Mouse (Mus musculus): ENCODE results near the gene Znhit6. TPM values are rescaled to one million over a fixed set of nuclear protein-coding genes. Genes with fewer than 3 reads are reported as not detected.

Gene Znhit6
- polyA plus RNA-seq, 1 experiment = 20.6 TPM

DNA sequence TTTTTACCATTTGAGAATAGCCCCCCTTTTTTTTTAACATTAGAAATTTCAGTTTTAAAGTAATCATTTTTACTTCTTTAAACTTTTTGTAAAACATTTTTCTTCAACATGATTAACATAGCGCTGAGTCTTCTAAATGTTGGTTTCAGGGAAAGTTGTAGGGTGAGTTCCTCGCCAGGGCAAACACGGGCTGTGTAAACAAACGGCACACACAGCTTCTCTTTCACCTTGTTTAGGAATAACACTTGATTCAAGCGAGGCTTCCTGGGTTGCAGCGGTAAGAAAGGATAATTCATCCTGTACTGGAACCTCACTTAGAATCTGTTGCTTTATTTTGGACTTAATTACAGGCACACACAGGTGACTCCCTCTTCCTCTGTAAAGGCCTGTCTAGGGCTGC, 25.3 kb downstream of the Znhit6 start:
- Histone ChIP-seq H3K4me3 (no peak overlapping the region), H3K36me3 (ENCODE audit: control insufficient read depth, insufficient read depth) (peaks cover 51% of the 10 kb centered on the region), H3K4me2 (ENCODE audit: low read depth) (no peak overlapping the region), H3K79me2 (ENCODE audit: control insufficient read depth, insufficient read depth) (no peaks in the 10 kb centered on the region), H3K27me3 (ENCODE audit: control insufficient read depth, insufficient read depth, insufficient read length) (no peaks in the 10 kb centered on the region), H3ac (ENCODE audit: control insufficient read depth, insufficient read length) (no peak overlapping the region)
- TF ChIP-seq POLR2A (IDR thresholded peaks at IDR 0.05; ENCODE audit: insufficient read length, low read depth) (no peak), SRF (IDR thresholded peaks at IDR 0.05; ENCODE audit: control insufficient read depth, insufficient read length, low read depth) (no peak), E2F4 (IDR thresholded peaks at IDR 0.05; ENCODE audit: insufficient read depth) (no peak), MYOD1 (IDR thresholded peaks at IDR 0.05; ENCODE audit: control insufficient read depth in 1 of 3, insufficient read length in 2 of 3, low read depth in 2 of 3) (no peak), TCF3 (IDR thresholded peaks at IDR 0.05; ENCODE audit: insufficient read length, low read depth) (no peak), TCF12 (IDR thresholded peaks at IDR 0.05; ENCODE audit: insufficient read depth, poor library complexity, severe bottlenecking) (no peak), MAX (IDR thresholded peaks at IDR 0.05; ENCODE audit: low read depth) (no peak)

DNA sequence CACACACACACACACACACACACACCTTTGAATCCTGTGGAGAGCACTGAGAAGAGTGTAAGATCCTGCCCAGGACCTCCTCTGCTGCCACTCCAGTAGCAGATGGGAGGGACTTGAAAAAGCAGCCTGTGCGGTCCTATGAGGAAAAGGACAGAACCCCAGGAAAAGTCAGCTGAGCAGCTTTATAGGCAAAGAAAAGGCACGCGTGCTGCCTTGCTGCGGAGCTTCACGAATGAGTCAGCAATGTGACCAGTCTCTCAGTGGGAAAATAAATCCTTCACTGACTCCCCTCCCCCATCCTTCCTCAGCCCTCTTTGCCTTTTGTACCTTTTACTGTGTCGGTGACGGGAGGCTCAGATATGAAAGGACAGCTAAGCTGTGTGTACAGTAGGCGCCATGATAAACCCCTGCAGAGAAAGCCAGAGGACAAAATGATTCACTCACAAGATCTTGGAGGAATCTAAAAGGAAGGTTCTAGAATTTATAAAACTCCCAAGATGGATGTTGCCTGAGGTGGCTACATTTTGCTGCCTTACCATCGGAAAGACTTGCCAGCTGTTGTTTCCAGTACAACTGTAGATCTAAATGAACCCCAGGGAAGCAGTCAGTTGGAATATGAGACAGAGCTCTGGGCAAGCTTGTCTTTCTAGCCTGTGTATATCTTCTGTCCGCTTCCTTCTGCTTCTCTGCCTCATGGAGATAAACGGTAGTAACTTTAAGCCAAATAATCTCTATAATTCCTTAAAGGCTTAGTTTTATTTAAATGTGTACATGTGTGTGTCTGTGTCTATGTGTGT, 26.6 kb downstream of the Znhit6 start:
- no peak overlapping the region for H3ac ChIP-seq (ENCODE audit: control insufficient read depth, insufficient read length)
- H3K4me2 ChIP-seq (ENCODE audit: low read depth) = no peak overlapping the region
- no peaks in the 10 kb centered on the region for H3K79me2 ChIP-seq (ENCODE audit: control insufficient read depth, insufficient read depth)
- no peak overlapping the region for H3K4me3 ChIP-seq
- TF ChIP-seq POLR2AphosphoS2 (IDR thresholded peaks at IDR 0.05; ENCODE audit: insufficient read length, low read depth) (no peak), TCF3 (IDR thresholded peaks at IDR 0.05; ENCODE audit: insufficient read length, low read depth) (no peak), MYOG (IDR thresholded peaks at IDR 0.05; ENCODE audit: control insufficient read depth in 1 of 3, insufficient read depth in 1 of 3, insufficient read length in 2 of 3, low read depth in 2 of 3) (no peak), REST (IDR thresholded peaks at IDR 0.05; ENCODE audit: insufficient read depth, insufficient read length) (no peak), USF1 (IDR thresholded peaks at IDR 0.05; ENCODE audit: low read depth) (no peak), CEBPB (IDR thresholded peaks at IDR 0.05; ENCODE audit: insufficient read depth, poor library complexity, severe bottlenecking) (no peak), TCF12 (IDR thresholded peaks at IDR 0.05; ENCODE audit: insufficient read depth, poor library complexity, severe bottlenecking) (no peak), MAX (IDR thresholded peaks at IDR 0.05; ENCODE audit: low read depth) (no peak), POLR2A (IDR thresholded peaks at IDR 0.05; ENCODE audit: insufficient read length, low read depth) (no peak), MYOD1 (IDR thresholded peaks at IDR 0.05; ENCODE audit: control insufficient read depth in 1 of 3, insufficient read length in 2 of 3, low read depth in 2 of 3) (no peak), SRF (IDR thresholded peaks at IDR 0.05; ENCODE audit: control insufficient read depth, insufficient read length, low read depth) (no peak), E2F4 (IDR thresholded peaks at IDR 0.05; ENCODE audit: insufficient read depth) (no peak)
- H3K27me3 ChIP-seq (ENCODE audit: control insufficient read depth, insufficient read depth, insufficient read length) = no peaks in the 10 kb centered on the region
- H3K36me3 ChIP-seq (ENCODE audit: control insufficient read depth, insufficient read depth) = peaks cover 62% of the 10 kb centered on the region

DNA sequence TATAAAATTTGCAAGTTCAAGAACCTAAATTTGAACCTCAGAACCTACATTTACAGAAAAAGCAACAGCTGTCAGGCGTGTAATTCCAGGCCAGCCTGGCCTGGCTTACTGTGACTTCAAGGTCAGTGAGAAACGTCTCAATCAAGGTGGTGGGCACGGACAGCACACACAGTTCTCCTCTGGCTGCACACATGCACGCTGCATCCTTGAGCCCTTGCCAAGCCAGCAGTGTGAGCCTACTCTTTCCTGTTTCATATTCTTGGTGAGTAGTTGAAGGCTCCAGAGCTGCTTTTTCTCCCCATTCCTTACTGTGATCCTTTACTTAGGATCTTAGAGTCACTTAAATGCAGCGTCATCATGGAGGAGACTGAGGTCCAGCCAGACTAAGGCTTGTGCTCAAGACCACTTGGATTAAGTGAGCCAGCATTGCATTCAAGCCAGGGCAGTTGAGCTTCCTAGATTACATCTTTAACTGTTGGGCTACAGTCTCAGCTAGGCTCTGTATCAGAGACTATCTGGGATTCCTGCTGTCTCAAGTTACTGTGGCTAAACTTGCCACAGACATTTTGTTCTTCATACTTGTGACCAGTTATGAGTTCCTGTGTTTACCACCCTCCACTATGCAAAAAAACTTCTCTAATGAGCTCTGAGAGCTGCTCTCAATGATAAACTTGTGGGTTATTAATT, 29.6 kb downstream of the Znhit6 start:
- TF ChIP-seq MAX (IDR thresholded peaks at IDR 0.05; ENCODE audit: low read depth) = no peak
- TF ChIP-seq MYOG (IDR thresholded peaks at IDR 0.05; ENCODE audit: control insufficient read depth in 1 of 3, insufficient read depth in 1 of 3, insufficient read length in 2 of 3, low read depth in 2 of 3) = no peak
- no peak for TF ChIP-seq CEBPB (IDR thresholded peaks at IDR 0.05; ENCODE audit: insufficient read depth, poor library complexity, severe bottlenecking)
- no peak for TF ChIP-seq POLR2AphosphoS2 (IDR thresholded peaks at IDR 0.05; ENCODE audit: insufficient read length, low read depth)
- no peak for TF ChIP-seq TCF3 (IDR thresholded peaks at IDR 0.05; ENCODE audit: insufficient read length, low read depth)
- no peak for TF ChIP-seq USF1 (IDR thresholded peaks at IDR 0.05; ENCODE audit: low read depth)
- TF ChIP-seq REST (IDR thresholded peaks at IDR 0.05; ENCODE audit: insufficient read depth, insufficient read length) = no peak
- TF ChIP-seq TCF12 (IDR thresholded peaks at IDR 0.05; ENCODE audit: insufficient read depth, poor library complexity, severe bottlenecking) = no peak
- TF ChIP-seq SRF (IDR thresholded peaks at IDR 0.05; ENCODE audit: control insufficient read depth, insufficient read length, low read depth) = no peak
- no peak for TF ChIP-seq E2F4 (IDR thresholded peaks at IDR 0.05; ENCODE audit: insufficient read depth)
- no peak for TF ChIP-seq POLR2A (IDR thresholded peaks at IDR 0.05; ENCODE audit: insufficient read length, low read depth)
- Histone ChIP-seq H3K27me3 (ENCODE audit: control insufficient read depth, insufficient read depth, insufficient read length) (no peaks in the 10 kb centered on the region), H3ac (ENCODE audit: control insufficient read depth, insufficient read length) (no peak overlapping the region), H3K79me2 (ENCODE audit: control insufficient read depth, insufficient read depth) (no peaks in the 10 kb centered on the region), H3K36me3 (ENCODE audit: control insufficient read depth, insufficient read depth) (peaks cover 45% of the 10 kb centered on the region), H3K4me3 (no peak overlapping the region), H3K4me2 (ENCODE audit: low read depth) (no peak overlapping the region)

DNA sequence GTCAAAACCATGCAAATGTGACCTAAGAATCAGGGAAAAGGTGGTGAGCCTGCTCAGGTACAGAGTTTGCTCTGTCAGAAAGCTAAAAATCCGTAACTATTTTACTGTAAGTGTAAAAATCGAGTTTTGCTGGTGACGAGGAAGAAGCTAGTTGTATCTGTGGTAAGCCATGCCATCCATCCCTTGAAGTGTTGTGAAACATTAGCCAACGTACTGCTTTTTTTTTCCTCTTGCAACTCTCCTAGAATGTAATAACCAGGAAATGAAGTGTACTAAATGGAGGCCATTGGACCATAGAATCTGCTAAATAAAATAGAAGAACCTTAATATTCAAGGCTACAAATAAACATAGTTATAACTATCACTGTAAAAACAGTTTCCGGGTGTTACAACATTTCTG, 32.3 kb downstream of the Znhit6 start:
- TF ChIP-seq E2F4 (IDR thresholded peaks at IDR 0.05; ENCODE audit: insufficient read depth) (no peak), POLR2AphosphoS2 (IDR thresholded peaks at IDR 0.05; ENCODE audit: insufficient read length, low read depth) (no peak), POLR2A (IDR thresholded peaks at IDR 0.05; ENCODE audit: insufficient read length, low read depth) (no peak), CEBPB (IDR thresholded peaks at IDR 0.05; ENCODE audit: insufficient read depth, poor library complexity, severe bottlenecking) (no peak), SRF (IDR thresholded peaks at IDR 0.05; ENCODE audit: control insufficient read depth, insufficient read length, low read depth) (no peak), MYOD1 (IDR thresholded peaks at IDR 0.05; ENCODE audit: control insufficient read depth in 1 of 3, insufficient read length in 2 of 3, low read depth in 2 of 3) (no peak), TCF12 (IDR thresholded peaks at IDR 0.05; ENCODE audit: insufficient read depth, poor library complexity, severe bottlenecking) (no peak), REST (IDR thresholded peaks at IDR 0.05; ENCODE audit: insufficient read depth, insufficient read length) (no peak), USF1 (IDR thresholded peaks at IDR 0.05; ENCODE audit: low read depth) (no peak), MAX (IDR thresholded peaks at IDR 0.05; ENCODE audit: low read depth) (no peak), TCF3 (IDR thresholded peaks at IDR 0.05; ENCODE audit: insufficient read length, low read depth) (no peak), MYOG (IDR thresholded peaks at IDR 0.05; ENCODE audit: control insufficient read depth in 1 of 3, insufficient read depth in 1 of 3, insufficient read length in 2 of 3, low read depth in 2 of 3) (no peak)
- Histone ChIP-seq H3ac (ENCODE audit: control insufficient read depth, insufficient read length) (no peak overlapping the region), H3K4me3 (no peak overlapping the region), H3K27me3 (ENCODE audit: control insufficient read depth, insufficient read depth, insufficient read length) (no peaks in the 10 kb centered on the region), H3K79me2 (ENCODE audit: control insufficient read depth, insufficient read depth) (no peaks in the 10 kb centered on the region), H3K4me2 (ENCODE audit: low read depth) (no peak overlapping the region), H3K36me3 (ENCODE audit: control insufficient read depth, insufficient read depth) (peaks cover 27% of the 10 kb centered on the region)
